Mouse (Mus musculus) stomach, postnatal 0 days (tissue): ENCODE data around the gene Cdkl5.

Experiments
- CTCF ChIP-seq: IDR thresholded peaks from 2 replicates; pipeline ENCODE4 v1.5.1; 2016; ENCODE audit warnings: antibody characterized with exemption, low read depth, mild to moderate bottlenecking, moderate library complexity
- EP300 ChIP-seq: optimal IDR thresholded peaks from 2 replicates; pipeline ENCODE3; 2016; ENCODE audit warnings: antibody characterized with exemption

DNA sequence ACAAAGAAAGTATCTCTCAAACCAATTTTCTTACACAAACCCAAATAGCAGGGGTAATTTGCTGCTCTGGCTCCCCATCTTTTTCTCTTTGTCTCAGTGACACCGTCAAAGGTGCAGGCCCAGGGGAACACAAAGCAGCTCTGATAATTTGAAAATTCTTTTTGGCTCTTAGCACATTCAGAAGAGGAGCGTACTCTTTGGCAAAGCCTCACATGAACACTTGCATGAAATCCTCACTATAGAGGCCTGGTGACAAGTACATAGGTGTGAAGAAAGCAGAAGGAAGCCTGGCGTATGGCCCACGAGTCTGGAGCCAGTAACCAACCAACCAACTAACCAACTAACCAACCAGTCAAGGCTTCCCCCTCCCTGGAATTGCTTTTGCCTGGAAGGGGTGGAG, 199.6 kb downstream of the Cdkl5 start:
- no peak for TF ChIP-seq CTCF
- no peak for TF ChIP-seq EP300
